Mouse (Mus musculus) urinary bladder, adult 18-20 months (tissue): ENCODE results near the gene P3h3.
A peak's percentile ranks its signal among the peaks of the same experiment; 100 is the strongest.

Source experiments
- DNase-seq, 2 experiments: peaks; one replicate each; pipeline ENCODE4 v3.0.0; 2022; ENCODE audit warnings: low spot score in 2 of 2, mixed read lengths in 2 of 2

The P3h3 gene

DNA sequence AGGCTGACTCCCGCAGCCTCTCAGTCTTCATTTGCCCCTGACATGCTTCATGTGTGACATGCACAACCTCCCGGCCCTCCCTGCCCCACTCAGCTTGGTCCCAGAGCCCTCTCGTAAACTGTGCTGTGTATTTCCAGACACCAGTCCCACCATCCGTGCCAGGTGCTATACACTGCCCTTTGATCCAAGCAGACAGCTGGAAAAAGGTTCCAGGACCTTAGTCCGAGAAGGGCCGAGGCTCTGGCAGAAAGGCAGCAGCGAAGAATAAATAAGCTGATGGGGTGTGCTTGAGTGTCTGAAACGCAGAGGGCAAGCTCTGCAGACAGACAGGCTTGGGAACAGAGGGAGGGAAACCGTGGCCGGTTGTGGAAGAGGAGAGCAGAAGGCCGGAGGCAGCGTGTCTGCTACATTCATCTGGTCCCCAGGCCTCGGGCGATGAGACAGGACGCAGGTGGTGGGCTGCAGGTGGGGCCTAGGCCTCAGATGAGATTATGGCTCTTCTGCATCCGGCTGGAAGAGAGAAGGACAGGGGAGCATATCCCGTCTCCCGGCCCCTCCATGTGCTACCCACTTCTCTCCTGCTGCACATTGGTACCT, 8.3 kb upstream of the P3h3 start:
- DNase-seq, result no peak

DNA sequence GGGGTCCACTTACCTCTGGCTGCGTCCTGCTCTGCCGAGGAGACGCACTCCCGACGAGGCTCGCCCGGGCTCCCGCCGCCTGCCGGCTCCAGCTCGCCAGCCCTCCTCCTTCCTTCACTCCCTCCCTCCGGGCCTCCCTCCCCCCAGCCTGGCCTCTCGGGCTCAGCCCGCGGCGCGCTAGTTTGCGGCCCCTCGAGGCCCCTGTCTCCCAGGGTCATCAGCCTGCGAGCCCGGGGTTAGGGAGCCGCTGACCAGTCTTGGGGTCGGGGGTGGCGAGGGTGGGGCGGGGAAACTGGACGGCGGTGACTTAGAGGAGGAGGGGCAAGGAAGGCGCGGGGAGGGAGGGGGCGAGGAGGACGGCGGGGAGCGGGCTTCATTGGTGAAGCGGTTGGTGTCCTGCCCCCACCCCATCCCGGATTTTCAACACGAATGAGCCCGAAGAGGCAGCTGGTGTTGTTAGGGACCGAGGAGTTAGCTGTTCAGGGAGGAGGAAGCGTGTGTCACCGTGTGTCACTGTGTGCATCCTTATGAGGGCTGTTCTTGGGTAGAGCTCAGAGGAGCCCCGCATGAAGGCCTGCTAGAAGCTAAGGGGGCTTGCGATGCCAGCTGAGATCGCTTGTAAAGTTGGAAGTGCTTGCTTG, 6.2 kb upstream of the P3h3 start, which contains the start of gene Gpr162:
TSS of gene Gpr162 (minus strand) at position 326 of the 641 bp plus-strand sequence.
- DNase-seq, result peak; percentile 31 to 41

DNA sequence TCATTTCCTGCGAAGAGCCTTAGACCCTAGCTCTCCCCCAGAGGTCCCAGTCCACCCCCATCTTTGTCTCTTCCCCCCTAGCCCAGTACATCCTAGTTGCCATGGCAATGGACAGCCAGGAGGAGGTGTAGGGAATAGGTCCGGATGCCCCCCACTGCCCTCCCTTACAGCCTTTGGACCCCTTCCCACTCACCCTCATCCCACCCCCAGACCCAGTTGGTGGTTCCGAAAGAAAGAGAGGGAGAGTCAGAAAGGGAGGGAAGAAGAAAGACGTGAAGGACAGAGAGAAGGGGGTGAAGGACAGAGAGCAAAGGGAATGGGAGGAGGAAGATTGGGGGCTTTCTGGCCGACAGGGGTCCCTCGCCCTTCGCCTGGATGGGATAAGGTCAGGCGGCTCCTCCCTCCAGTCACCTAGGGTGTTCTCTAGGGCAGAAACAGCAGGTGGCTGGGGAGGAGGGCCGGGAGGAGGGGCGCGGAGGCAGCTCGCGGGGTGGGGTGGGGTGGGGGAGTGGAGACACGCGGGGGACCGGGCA, 5.6 kb upstream of the P3h3 start:
- no peak for DNase-seq

DNA sequence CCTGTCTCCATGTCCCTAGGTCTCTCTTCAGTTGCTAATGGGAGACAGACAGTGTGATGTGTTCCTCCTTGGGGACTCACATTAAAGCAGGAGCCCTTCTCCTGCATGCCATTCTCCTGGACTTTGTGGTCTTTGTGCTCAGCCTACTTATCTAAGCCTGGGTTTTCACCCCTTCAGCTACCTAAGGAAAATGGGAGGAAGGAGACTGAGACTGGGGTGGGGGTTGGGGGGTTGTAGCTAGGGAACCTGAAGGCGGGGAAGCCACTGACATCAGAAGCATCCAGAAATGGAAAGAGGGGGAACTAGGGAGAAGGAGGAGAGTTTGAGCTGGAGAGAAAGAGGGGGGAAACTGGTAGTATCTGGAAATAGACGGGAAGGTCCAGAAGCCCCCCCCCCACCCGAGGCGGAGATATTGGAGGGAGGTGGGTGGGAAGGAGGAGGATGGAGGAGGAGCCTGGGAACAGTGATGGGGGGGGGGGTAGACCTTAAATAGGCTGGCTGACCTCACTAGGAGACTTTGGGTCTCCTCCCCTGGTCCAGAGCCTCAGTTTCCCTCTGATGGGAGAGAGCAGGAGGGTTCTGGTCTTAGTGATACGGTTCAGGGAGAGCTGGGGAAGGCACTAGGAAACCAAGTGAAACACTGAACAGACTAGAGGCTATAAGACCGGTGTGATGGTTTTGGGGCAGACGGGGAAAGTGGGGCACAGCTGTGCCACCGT, 5.0 kb upstream of the P3h3 start:
- DNase-seq, result no peak

DNA sequence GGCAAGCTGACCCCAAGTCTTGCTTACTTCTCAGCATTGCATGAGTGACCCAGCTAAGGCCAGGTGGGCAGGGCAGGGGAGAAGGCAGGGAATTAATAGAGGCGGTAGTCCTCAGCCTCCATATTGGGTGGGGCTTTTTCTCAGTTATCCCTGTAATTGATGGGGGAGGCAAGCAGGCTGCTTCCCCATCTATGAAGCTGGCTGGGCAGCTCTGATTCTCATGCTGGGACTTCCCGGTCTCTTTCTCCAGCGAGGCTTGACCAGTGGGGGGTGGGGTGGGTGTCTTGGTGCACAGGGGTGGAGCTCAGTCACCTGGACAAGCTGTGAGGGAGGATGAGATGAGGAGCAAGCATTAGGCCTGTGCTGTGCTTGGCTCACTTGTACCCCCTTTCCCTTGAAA, 4.2 kb upstream of the P3h3 start:
- DNase-seq, result no peak

DNA sequence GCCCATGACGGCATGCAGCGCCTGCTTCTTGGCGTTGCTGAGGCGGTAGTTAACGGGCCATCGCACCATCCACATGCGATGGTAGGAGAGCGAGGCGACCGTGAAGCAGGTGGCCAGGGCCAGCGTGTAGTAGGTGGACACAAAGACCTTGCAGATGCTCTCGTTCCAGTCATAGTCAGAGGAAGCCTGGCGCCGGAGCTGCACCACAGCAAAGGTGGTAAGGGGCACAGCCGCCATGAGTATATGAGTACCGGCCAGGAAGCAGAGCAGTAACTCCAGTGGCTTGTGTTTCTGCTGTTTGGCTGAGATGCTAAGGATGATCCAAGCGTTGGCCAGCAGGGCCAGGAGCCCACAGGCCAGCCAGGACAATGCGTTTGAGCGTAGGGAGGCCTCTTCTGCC, 3.7 kb upstream of the P3h3 start:
- no peak for DNase-seq

DNA sequence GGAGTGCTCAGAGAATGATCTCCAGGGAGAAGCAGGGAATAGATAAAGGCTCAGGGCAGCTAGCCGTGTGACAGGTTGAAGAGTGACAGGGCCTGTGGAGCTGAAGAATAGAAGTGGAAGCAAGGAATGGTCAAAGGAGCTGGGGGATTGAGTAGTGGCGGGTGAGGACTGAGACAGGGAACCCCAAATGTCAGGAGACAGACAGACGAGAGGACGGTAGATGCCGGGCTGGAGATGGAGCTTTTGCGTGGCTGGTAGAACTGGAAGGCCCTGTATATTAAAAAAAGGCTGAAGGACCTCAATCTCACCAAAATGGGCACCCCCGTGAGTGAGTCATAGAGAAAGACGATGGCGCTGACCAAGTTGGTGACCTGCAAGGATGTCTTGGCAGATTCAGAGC, 3.0 kb upstream of the P3h3 start:
- DNase-seq, result no peak

DNA sequence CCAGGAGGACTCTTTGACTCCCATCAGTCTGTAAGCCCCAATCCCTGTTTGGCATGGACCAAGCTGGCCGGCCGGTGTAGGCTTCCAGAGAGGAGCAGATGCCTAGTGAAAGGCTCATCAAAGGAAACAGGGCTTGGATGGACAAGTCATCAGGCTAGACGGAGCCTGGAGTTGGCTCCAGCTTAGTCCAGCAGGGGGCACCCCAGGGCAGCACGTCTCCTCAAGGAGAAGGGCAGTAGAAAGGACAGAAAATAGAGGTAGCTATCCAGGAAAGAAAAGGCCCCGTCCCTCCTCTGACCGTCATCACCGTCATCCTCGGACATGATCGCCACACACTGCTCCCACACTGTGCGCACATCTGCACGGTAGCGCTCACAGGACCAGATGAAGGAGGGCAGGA, 2.2 kb upstream of the P3h3 start:
- DNase-seq, result peak; percentile 67 to 89

DNA sequence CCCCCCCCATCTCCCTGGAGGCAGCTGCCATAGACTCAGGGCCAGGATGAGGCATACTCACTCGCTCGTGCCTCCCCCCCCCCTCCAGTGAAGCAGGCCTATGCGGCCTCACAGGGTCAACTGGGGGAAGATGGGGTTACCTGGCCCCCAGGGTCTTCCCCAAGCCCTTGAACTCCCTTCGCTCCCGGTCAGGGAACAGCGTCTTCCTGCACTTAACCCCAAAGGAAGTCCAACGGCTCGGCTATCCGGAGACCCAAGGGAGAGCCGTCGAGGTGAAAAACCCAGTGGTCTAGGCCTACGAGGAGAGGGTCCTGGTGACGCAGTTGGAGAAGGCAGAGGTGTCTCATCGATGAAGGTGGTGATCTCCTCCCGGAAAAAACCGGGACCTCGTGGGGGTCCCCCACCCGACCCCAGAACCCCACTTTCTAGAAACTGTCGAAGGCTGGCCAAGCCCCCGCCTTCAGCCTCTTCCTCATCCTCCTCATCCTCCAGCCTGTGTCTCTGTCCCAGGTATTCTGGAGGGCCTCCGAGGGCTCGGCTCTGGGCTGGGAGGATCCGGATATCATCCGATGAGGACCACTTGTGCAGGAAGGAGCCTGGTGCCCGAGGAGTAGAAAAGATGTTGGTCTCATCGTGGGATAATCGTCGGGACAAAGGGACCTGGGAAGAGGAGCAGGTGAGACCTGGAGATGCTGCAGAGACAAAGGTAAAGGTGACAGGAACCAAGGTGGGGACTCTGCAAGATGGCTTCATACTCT, 1.2 kb upstream of the P3h3 start:
- no peak for DNase-seq

DNA sequence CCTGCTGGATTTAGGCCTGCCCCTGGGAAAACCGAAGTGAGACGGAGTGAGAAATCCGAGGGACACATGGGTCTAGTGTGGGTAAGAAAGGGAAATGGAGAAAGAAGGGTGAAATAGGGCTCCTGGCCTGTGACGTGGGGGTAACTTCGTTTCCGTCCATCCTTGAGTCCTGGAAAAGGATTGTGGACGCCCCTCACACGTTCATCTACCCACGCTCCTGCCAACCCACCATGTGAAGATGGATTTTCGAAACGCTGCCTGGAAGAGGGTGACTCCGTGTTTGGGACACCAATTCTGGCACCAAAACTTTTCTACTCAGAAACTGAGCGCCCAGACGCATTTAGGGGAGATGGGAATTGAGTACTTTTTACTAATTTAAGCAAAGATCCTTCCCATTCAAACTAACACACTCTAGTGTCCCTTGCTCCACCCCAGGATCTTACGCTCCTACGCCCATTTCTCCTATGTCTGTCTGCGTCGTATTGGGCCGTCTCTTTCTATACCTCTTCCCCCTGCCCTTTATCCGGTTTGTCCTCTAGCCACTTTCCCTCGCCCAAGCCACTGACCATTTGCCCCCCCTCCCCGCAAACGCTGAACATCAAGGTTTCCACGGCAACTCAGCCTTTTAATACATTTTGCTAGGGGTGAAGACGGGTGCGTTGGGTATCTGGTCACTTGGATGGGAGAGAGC, 433 bp upstream of the P3h3 start:
- no peak for DNase-seq

DNA sequence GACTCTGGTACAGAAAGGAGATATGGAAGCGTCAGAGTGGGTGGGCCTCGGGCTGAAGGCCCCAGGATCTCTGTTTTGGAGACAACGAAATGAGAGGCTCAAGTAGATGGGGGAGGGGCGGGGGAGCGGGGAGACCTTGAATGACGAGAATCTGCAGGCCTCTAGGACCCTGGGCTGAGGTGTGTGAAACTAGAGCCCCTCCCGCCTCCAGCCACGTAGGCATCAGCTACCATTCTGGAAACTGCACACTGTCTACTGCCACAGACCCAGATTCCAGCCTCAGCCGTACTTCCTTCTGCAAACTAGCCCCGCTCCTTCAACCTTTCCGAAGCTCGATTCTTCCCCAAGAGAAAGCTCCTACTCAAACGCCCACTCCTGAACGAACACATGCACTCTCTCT, 1.2 kb downstream of the P3h3 start:
- no peak for DNase-seq

DNA sequence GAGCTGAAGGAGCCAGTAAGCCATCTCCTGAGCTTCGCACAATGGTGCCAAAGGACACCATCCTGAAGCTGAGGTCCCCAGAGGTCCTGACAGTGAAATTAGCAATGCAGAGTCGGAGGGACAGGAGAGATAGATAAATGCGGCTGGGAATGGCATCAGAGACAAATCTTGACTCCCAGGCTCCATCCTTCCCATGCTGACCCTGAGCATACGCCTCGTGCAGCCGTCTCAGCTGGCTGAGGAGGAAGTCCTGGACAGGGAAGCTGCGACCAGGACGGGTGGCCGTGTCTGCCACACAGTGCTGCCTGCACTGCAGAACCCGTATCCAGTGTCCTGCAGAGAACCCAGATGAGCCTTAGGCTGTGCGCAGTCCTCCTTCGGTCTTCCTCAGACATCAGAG, 2.9 kb downstream of the P3h3 start:
- no peak for DNase-seq

DNA sequence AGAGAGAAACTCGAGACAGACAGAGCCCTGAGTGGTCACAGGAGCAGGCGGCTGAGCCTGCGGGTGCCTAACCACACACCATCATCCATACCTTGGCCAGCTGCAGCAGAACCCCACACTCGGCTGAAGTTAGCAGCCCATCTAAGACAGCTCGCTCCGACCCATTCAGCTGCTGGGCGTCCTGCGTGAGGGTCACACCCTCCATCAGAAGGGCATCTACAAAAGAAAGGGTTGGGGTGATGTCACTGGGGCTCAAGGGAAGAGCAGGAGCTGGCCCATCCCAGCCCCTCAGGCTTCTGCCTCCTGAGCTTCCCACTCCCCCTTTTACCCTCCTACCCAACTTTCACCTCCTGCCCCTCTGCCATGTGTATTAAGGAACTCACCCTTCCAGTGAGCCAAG, 7.0 kb downstream of the P3h3 start:
- no peak for DNase-seq

DNA sequence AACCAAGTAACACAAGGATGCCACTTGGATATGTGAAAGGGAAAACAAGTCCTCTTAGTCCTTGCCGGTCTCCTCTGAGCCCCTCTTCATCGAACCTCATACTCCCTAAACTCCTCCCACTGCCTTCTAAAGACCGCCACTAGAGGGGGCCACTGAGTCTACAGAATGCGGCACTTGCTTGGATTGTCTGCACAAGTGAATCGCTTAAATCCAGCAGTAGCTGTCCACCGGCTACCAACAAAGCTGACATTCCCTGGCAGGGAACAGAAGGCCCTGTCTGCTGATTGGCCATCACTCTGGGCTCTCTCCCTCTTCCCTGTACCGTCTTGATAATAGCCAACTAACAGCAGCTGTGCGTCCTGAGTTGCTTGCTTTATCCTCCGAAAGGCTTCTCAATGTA, 10.2 kb downstream of the P3h3 start:
- peak; percentile 78 to 89 for DNase-seq

DNA sequence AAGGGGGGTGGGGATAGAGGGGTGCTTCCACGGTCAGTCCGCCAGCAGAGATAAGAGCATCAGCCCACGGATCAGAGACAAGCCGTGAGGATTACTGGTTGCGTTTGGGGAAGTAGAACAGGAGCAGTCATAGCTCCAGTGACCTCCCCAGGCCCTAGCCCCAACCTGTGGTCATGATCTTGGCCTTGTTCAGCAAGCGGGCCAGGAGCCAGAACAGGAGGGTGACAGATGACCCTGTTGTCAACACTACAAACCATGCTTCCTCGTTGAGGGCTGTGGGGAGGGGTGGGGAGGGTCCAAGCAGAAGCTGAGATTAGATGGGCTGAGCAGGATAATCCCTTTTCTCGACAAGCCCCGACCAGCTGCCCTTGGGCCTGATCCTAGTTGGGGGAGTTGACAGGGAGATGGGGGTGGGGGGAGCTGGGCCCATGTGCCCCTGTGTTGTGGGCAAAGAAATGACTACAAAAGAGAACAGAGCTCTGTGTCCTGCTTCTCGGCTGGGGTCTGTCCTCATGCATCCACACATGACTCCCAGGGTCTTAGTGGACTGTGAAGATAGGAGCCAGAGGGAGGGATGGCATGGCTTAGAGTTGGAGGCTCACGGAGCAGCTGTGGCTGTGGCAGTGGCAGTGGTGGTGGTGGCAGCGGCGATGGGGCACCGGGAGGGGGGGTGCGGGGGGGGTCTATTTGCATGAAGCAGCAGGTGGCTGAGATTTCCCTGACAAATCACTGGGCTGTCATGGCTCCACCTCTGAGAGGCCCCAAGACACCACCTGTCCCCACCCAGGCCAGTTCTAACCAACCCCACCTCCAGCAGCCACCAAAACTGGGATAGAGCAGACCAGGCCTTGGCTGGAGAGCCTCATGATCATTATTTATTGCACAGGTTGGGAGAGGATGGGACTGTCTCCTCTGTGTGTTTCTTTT, 17.0 kb downstream of the P3h3 start, which contains the start of gene Gnb3:
TSS of gene Gnb3 (minus strand) at position 35 of the 927 bp plus-strand sequence.
- no peak for DNase-seq

DNA sequence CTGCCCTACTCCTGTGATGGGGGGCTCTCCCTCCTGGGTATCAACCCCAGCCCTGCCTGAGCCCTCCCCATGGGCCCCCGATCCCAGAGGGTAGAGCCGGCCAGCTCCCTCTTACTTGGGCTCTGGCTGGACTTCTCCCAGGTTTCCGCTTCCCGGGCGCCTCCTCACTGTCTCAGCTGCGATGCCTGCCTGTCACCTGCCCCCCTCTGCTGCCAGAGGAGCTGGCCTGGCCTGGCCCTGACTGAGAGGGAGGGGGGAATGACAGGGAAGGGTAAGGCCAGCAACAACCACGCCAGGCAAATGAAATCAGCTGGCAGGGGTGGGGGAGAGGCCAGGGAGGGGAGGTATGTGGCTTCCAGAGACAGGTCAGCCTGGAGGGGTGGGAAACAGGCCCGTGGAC, 17.7 kb downstream of the P3h3 start:
- no peak for DNase-seq

DNA sequence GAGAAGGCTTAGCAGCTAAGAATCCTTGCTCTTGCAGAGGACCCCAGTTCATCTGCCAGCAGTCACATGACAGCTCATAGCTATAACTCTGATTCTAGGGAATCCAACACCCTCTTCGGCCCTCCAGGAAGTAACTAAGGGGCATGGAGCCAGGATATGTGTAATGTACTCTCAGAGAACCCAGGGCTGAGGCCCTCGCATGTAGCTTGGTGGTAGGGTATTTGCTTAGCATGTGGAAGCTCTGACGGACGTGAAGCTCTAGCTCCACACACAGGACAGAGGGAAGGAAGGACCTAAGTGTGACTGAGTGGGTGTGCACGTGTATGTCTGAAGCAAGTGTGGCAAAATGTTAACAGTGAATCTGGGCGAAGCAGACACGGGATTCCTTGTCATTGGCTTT, 21.1 kb downstream of the P3h3 start:
- no peak for DNase-seq

DNA sequence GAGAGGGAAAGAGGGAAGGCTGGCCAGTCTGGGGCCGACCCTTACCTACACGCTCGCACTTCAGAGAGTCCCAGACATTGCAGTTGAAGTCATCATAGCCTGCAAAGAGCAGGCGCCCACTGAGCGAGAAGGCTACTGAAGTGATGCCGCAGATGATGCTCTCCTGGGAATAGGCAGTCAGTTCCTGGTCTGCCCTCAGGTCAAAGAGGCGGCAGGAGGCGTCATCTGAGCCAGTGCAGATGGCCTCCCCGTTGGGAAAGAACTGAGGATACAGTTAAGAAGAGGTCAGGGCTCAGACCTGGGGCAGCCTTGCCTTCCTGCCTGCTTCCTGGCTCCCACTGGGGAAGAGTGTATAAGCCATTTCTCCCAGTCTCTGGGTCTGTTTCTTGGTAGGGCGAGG, 22.0 kb downstream of the P3h3 start:
- DNase-seq, result no peak

DNA sequence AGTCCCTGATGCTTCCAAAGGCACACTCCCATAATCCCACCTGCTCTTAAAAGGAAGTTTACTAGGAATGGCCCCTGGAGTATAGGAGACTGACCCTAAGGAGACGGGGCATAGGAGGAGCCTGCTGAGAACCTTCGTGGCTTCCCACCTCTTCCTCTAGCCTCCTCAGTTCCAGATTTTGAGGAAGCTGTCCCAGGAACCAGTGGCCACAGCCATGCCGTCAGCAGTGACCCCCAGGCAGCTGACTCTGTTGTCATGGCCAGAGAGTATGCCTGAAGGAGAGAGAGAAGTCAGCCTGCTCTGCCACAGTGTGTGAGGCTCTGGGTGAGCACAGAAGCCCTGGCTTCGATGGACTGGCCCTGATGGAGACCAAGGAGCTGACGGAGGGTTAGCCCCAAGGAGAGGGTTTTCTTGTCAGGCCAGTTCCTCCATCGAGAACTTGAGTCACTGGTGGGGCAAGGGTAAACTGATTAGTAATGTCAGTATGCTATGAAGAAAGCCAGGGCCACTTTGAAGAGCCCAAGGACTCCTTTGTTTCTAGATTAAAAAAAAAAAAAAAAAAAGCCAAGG, 23.0 kb downstream of the P3h3 start:
- DNase-seq, result no peak

DNA sequence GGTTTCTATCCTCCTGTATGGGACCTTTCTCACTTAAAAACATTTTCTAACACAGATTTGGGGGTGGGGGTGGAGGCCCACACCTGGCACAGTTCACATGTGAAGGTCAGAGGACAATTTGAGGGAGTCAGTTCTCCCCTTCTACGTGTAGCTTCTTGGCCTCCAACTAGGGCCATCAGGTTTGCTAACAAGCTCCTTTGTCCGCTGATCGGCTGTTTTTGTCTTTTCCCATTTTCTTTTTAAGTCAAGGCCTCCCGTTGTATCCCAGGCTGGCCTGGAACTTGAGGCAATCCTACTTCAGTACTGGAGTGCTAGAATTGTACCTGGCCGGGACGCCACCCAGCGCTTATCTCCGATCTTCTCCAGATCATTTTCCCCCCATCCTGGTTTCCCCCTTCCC, 25.9 kb downstream of the P3h3 start:
- DNase-seq, result no peak
